Mouse (Mus musculus) midbrain, embryonic 12.5 days (tissue): ENCODE measurements around the gene Kcnq1. TPM values are rescaled to one million over a fixed set of nuclear protein-coding genes. Genes with fewer than 3 reads are reported as not detected.

Experiments used
- ATAC-seq: fragments of 200-750 bp; cut with Nextera tagmentation; 2 replicates; pipeline ENCODE4 v1.8.0; 2017; ENCODE audit warnings: low read depth, moderate TSS enrichment, moderate library complexity; ENCODE audit not compliant: low FRiP score
- H3K27ac ChIP-seq: fragments of 300-500 bp; sonication (generic); replicated peaks from 2 replicates; pipeline ENCODE4 v1.5.1; 2016; ENCODE audit warnings: mild to moderate bottlenecking
- H3K27me3 ChIP-seq: fragments of 300-500 bp; sonication (generic); 2 replicates; pipeline ENCODE4 v1.6.1; 2016; ENCODE audit warnings: mild to moderate bottlenecking
- H3K36me3 ChIP-seq: fragments of 300-500 bp; sonication (generic); 2 replicates; pipeline ENCODE4 v1.6.1; 2016
- H3K4me1 ChIP-seq: fragments of 300-500 bp; sonication (generic); 2 replicates; pipeline ENCODE4 v1.6.1; 2016
- H3K4me2 ChIP-seq: fragments of 300-500 bp; sonication (generic); replicated peaks from 2 replicates; pipeline ENCODE4 v1.6.1; 2016; ENCODE audit warnings: mild to moderate bottlenecking, moderate library complexity
- H3K4me3 ChIP-seq: fragments of 300-500 bp; sonication (generic); 2 replicates; pipeline ENCODE4 v1.5.1; 2016; ENCODE audit warnings: mild to moderate bottlenecking
- H3K9ac ChIP-seq: fragments of 300-500 bp; sonication (generic); replicated peaks from 2 replicates; pipeline ENCODE4 v1.6.1; 2016; ENCODE audit warnings: mild to moderate bottlenecking, moderate library complexity
- H3K9me3 ChIP-seq: fragments of 300-500 bp; sonication (generic); 2 replicates; pipeline ENCODE4 v1.6.1; 2016; ENCODE audit warnings: mild to moderate bottlenecking
- WGBS: fragments of 180-500 bp; shearing (Covaris S2); methylation state at CpG from one replicate; pipeline ENCODE4 v1.1.7; 2016; 5-methylcytosine and 5-hydroxymethylcytosine counted together
- polyA plus RNA-seq: library from polyadenylated mRNA; unstranded; fragments of >200 nt; fragmentation: Nextera tagmentation; extraction: Ambion mirVana; gene quantifications from 2 replicates; pipeline ENCODE4 v1.2.1, GENCODE M21; 2016

Gene Kcnq1
- polyA plus RNA-seq, 1 experiment from 2014 or later: 0.98 TPM

GRCm38 (mm10) chr7:143417875-143418274 is 311.7 kb downstream of the Kcnq1 start:
- H3K36me3 ChIP-seq: no peaks in the 10 kb centered on the region
- H3K27me3 ChIP-seq: peaks cover 11% of the 10 kb centered on the region; the same call in 1 of the 2 replicates
- WGBS: 74% methylated on average over 5 of the region's 5 CpGs
- no peak overlapping the region for H3K4me2 ChIP-seq
- H3K4me1 ChIP-seq: peaks cover 4% of the 10 kb centered on the region; the same call in 1 of the 2 replicates
- no peak for ATAC-seq
- H3K4me3 ChIP-seq: no peak overlapping the region
- H3K9ac ChIP-seq: no peak overlapping the region
- no peaks in the 10 kb centered on the region for H3K9me3 ChIP-seq
- no peak overlapping the region for H3K27ac ChIP-seq

- ATAC-seq: no peak
- Histone ChIP-seq H3K9ac (no peak overlapping the region), H3K9me3 (no peaks in the 10 kb centered on the region), H3K4me2 (no peak overlapping the region), H3K36me3 (no peaks in the 10 kb centered on the region), H3K27ac (no peak overlapping the region), H3K4me1 (peaks cover 4% of the 10 kb centered on the region; the same call in 1 of the 2 replicates), H3K27me3 (peaks cover 13% of the 10 kb centered on the region), H3K4me3 (no peak overlapping the region)
- WGBS: 82% methylated on average over 4 of the region's 4 CpGs
Measured at GRCm38 (mm10) chr7:143419585-143420160, 313.5 kb downstream of the Kcnq1 start.

GRCm38 (mm10) chr7:143428142-143428813 is 322.1 kb downstream of the Kcnq1 start:
- Histone ChIP-seq H3K4me1 (peaks cover 24% of the 10 kb centered on the region), H3K36me3 (no peaks in the 10 kb centered on the region), H3K4me2 (peak overlapping the region; percentile 24), H3K4me3 (no peak overlapping the region), H3K9me3 (no peaks in the 10 kb centered on the region), H3K27me3 (peaks cover 62% of the 10 kb centered on the region), H3K9ac (no peak overlapping the region), H3K27ac (peak overlapping the region; percentile 76)
- peak; percentile 87 for ATAC-seq
- 22% methylated on average over 23 of the region's 23 CpGs for WGBS

GRCm38 (mm10) chr7:143428814-143429499 is 322.8 kb downstream of the Kcnq1 start:
- Histone ChIP-seq H3K36me3 (no peaks in the 10 kb centered on the region), H3K4me3 (no peak overlapping the region), H3K9ac (no peak overlapping the region), H3K27ac (peak overlapping the region; percentile 76), H3K4me2 (peak overlapping the region; percentile 24), H3K27me3 (peaks cover 61% of the 10 kb centered on the region), H3K9me3 (no peaks in the 10 kb centered on the region), H3K4me1 (peaks cover 28% of the 10 kb centered on the region)
- ATAC-seq: peak; percentile 64
- WGBS: 20% methylated on average over 2 of the region's 2 CpGs

- H3K4me2 ChIP-seq: no peak overlapping the region
- peaks cover 51% of the 10 kb centered on the region for H3K27me3 ChIP-seq
- 78% methylated on average over 1 of the region's 1 CpGs for WGBS
- no peak overlapping the region for H3K27ac ChIP-seq
- no peak overlapping the region for H3K9ac ChIP-seq
- H3K9me3 ChIP-seq: no peaks in the 10 kb centered on the region
- no peak overlapping the region for H3K4me3 ChIP-seq
- H3K36me3 ChIP-seq: no peaks in the 10 kb centered on the region
- no peak for ATAC-seq
- H3K4me1 ChIP-seq: peaks cover 33% of the 10 kb centered on the region
Measured at GRCm38 (mm10) chr7:143432631-143433030, 326.5 kb downstream of the Kcnq1 start.

- H3K36me3 ChIP-seq: no peaks in the 10 kb centered on the region
- H3K4me3 ChIP-seq: no peak overlapping the region
- H3K27ac ChIP-seq: no peak overlapping the region
- H3K4me2 ChIP-seq: no peak overlapping the region
- no peak overlapping the region for H3K9ac ChIP-seq
- peaks cover 47% of the 10 kb centered on the region for H3K27me3 ChIP-seq
- WGBS: 64% methylated on average over 7 of the region's 7 CpGs
- peaks cover 32% of the 10 kb centered on the region for H3K4me1 ChIP-seq
- no peaks in the 10 kb centered on the region for H3K9me3 ChIP-seq
- no peak for ATAC-seq
Measured at GRCm38 (mm10) chr7:143433331-143433730, 327.2 kb downstream of the Kcnq1 start.

GRCm38 (mm10) chr7:143437231-143437893 is 331.2 kb downstream of the Kcnq1 start:
- Histone ChIP-seq H3K4me3 (peak overlapping the region; percentile 43), H3K27me3 (peaks cover 52% of the 10 kb centered on the region), H3K4me2 (peak overlapping the region; percentile 68)

GRCm38 (mm10) chr7:143437894-143438581 is 331.9 kb downstream of the Kcnq1 start:
- peak overlapping the region; percentile 43 for H3K4me3 ChIP-seq
- H3K9me3 ChIP-seq: no peaks in the 10 kb centered on the region
- peaks cover 58% of the 10 kb centered on the region for H3K27me3 ChIP-seq
- peak; percentile 88 for ATAC-seq
- H3K4me2 ChIP-seq: peak overlapping the region; percentile 68
- peak overlapping the region; percentile 87 for H3K27ac ChIP-seq
- peak overlapping the region; percentile 46 for H3K9ac ChIP-seq
- WGBS: under 1% methylated on average over 59 of the region's 63 CpGs
- no peaks in the 10 kb centered on the region for H3K36me3 ChIP-seq
- peaks cover 33% of the 10 kb centered on the region for H3K4me1 ChIP-seq

More at GRCm38 (mm10) chr7:143437231-143437893, 331.2 kb downstream of the Kcnq1 start:
- Histone ChIP-seq H3K27ac (peak overlapping the region; percentile 87), H3K4me1 (peaks cover 31% of the 10 kb centered on the region), H3K9ac (peak overlapping the region; percentile 46), H3K36me3 (no peaks in the 10 kb centered on the region), H3K9me3 (no peaks in the 10 kb centered on the region)
- ATAC-seq: peak; percentile 73
- 16% methylated on average over 18 of the region's 18 CpGs for WGBS

- no peaks in the 10 kb centered on the region for H3K9me3 ChIP-seq
- no peak overlapping the region; the same call in 1 of the 2 replicates for H3K9ac ChIP-seq
- peak overlapping the region; percentile 68 for H3K4me2 ChIP-seq
- peaks cover 37% of the 10 kb centered on the region for H3K4me1 ChIP-seq
- no peak overlapping the region for H3K4me3 ChIP-seq
- no peak overlapping the region for H3K27ac ChIP-seq
- 85% methylated on average over 1 of the region's 1 CpGs for WGBS
- H3K36me3 ChIP-seq: no peaks in the 10 kb centered on the region
- H3K27me3 ChIP-seq: peaks cover 57% of the 10 kb centered on the region
- ATAC-seq: no peak
Measured at GRCm38 (mm10) chr7:143438965-143439364, 332.8 kb downstream of the Kcnq1 start.

- H3K9ac ChIP-seq: no peak overlapping the region
- peak overlapping the region; percentile 59 for H3K4me2 ChIP-seq
- H3K4me3 ChIP-seq: peak overlapping the region; percentile 37; the same call in 1 of the 2 replicates
- peaks cover 48% of the 10 kb centered on the region for H3K4me1 ChIP-seq
- H3K27me3 ChIP-seq: peaks cover 55% of the 10 kb centered on the region
- peak overlapping the region; percentile 93 for H3K27ac ChIP-seq
- no peak; the same call in 1 of the 2 replicates for ATAC-seq
- WGBS: 17% methylated on average over 8 of the region's 8 CpGs
- H3K9me3 ChIP-seq: no peaks in the 10 kb centered on the region
- no peaks in the 10 kb centered on the region for H3K36me3 ChIP-seq
Measured at GRCm38 (mm10) chr7:143444580-143444954, 338.4 kb downstream of the Kcnq1 start.

- peak overlapping the region; percentile 37 for H3K4me3 ChIP-seq
- peak overlapping the region; percentile 93 for H3K27ac ChIP-seq
- H3K36me3 ChIP-seq: no peaks in the 10 kb centered on the region
- H3K9ac ChIP-seq: peak overlapping the region; percentile 61
- WGBS: 1% methylated on average over 55 of the region's 55 CpGs
- H3K4me2 ChIP-seq: peak overlapping the region; percentile 59
- H3K9me3 ChIP-seq: no peaks in the 10 kb centered on the region
- ATAC-seq: peak; percentile 57
- H3K27me3 ChIP-seq: peaks cover 54% of the 10 kb centered on the region
- H3K4me1 ChIP-seq: peaks cover 48% of the 10 kb centered on the region
Measured at GRCm38 (mm10) chr7:143444955-143445648, 338.9 kb downstream of the Kcnq1 start.
